Mouse (Mus musculus): ENCODE results near the gene Gemin7.

DNA sequence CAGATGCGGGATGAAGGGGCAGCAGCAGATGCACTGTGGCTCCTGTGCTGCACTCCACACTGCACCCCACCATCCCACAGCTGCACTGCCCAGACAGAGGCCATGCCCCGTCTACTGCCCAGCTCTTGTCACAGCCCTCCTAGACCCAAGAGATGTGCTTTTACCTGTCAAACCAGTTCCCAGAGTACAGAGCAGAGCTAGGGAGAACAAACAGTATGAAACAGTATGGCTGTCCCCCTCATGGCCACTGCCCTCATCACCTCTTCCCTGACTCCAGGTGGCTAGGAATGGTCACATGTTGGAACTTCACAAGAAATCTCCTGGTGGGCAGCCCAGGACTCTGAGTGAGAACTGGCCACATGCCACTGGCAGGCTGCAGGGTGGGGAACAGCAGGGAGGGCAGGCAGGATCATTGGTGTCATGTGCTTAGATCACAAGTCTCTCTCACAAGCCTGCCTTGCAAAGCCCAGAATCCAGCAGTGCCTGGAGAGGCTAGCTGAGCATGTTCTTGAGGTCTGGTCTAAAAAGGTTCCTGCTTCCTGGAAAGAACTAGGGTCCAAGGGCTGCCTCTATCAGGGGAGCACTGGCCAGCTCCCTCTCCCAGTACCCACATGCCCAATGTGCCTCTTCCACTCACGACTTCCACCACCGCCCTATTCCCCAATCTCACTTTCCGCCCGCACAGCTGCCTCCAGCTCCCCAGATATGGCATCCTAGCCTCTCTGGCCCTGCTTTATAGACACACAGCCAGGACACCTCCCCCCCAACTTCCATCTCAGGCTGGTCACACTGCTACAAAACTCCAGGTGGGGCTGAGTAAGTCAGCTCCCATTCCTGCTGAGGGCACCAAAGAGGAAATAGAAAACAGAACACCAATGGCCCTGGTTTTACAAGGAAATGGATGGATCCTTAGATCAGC, 19.2 kb downstream of the Gemin7 start:
- TF ChIP-seq CTCF (IDR thresholded peaks at IDR 0.05; ENCODE audit: low read depth, low read length): no peak
- TF ChIP-seq GATA1 (IDR thresholded peaks at IDR 0.05; ENCODE audit: borderline replicate concordance, low read length): no peak
- no peak for TF ChIP-seq TAL1 (conservative IDR thresholded peaks at IDR 0.05; ENCODE audit: low read depth, low read length)
- TF ChIP-seq POLR2AphosphoS5 (IDR thresholded peaks at IDR 0.05; ENCODE audit: insufficient replicate concordance, low read depth, low read length): no peak
- TF ChIP-seq GATA2 (IDR thresholded peaks at IDR 0.05; ENCODE audit: borderline replicate concordance, low read depth, low read length): no peak
